Mouse (Mus musculus) urinary bladder, adult 2 months (tissue): ENCODE results near the gene N4bp2. TPM values are rescaled to one million over a fixed set of nuclear protein-coding genes. Genes with fewer than 3 reads are reported as not detected.
"Not testable (repeated sequence)": the region's sequence is repeated elsewhere in the genome, so short reads cannot be mapped to it uniquely, and the experiment has no call there.

Experiments
- DNase-seq: peaks from one replicate; pipeline ENCODE4 v3.0.0; 2022; ENCODE audit warnings: low spot score
- polyA plus RNA-seq: library from polyadenylated mRNA; depleted of rRNA; stranded (reverse); fragments of >200 nt; gene quantifications from 2 replicates; pipeline ENCODE4 v1.2.3, GENCODE M21; 2012

N4bp2 gene
- polyA plus RNA-seq, 1 experiment, result 7.9 TPM

DNA sequence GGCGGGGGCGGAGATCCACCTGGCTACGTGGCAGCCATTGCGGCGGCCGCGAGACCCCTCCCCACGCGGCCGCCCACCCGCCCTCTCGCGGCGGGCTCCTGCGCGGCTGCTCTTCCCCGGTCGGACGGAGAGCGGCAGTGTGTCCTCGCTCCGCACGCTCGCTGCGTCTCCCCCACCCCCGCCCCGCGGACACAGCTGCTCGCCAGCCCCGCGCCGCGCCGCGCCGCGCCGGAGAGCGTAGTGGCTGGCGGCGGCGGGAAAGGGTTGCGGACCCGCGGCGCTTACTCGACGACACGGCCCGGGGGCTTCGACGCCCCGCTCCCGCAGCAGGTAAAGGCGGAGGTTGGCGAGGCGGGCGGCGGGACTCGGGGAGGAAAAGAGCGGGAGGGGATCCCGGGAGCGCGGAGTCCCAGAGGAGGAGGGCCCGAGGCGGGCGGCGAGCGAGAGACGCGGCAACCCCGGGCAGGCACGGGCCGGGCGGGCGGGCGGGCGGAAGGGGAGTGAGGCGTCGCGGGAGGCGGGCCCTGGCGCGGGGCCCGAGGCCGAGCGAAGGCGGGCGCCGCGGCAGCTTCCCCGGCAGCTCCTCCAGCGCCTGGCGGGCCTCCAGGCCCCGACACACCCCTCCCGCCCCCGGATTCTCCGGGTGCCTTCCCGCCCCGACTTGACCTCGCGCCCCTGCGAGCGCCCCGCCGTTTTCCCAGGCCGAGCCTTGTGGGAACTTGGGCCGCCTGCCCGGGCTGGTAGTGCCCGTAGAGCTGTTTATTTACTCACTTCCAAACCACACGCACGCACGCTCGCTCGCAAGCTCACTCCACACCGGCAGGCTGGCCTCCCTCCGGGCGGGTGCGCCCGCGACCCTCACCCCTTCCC lies 830 bp downstream of the N4bp2 start:
- DNase-seq, result peak; percentile 83

DNA sequence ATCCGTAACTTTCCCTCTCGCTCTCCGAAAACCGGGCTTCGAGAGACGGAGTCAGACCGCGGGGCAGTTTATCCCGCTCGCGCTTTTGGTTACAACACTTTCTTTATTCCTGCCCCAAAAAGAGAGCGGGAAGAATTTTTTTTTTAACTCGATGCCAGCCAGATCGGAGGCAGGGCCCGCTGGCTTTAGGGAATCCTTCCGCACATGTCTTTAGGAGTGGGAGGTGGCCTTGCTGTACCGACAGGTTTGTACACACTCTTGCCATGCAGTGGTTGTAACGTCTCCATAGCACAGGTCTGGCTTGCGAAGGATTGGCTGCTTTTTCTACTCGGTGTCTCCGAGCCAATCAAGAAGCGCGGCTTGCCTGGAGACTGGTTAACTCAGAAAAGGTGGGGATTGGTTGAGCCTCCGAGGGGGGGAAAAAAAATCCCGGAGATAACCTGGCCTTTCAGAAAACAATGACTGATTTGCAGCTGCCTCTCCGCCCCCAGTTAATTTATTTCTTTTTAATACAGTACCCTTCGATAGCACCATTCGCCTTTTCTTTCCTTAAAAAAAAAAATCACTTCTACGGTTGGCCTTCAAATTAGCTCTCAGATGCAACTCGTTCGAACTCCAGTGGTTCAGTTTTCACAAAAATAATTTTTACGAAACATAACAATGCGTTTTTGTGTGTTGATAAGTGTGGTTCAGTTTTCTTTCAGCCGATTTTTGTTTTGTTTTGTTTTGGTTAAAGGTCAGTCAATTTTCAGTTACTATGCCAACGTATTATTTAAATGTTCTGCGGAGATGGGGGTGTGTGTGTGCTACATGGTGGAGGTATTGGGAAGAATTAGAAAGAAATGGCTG lies 1.7 kb downstream of the N4bp2 start:
- peak; percentile 54 for DNase-seq

DNA sequence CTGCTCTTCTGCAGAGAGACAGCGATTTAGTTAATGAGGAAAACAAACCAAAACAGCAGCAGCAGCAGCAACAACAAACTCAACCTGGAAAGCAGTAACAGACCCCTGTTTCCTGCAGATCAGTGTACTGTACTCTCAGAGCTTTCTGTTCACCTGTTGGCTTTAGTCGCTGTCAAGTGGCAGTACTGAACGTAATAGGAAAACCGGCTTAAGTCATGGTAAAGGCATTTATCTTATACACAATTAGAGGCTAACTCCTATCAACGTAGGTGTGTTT lies 2.3 kb downstream of the N4bp2 start:
- no peak for DNase-seq

DNA sequence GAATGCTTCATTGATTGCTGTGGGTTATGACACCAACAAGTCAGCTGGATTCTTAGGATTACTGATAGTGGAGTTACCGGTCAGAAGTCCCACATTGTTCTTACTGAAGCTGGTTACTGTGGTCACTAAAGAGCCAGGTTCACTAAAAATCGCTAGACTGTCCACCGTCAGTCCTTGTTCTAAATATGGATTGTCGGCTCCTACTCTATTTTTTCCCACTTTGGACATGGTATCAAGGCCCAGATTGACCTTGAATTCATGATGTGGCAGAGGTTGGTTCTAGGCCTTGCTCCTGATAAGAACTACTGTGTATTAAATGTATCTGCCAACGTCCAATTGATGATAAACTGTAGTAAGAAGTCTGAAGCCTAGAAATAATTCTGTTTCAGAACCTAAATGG lies 4.7 kb downstream of the N4bp2 start:
- no peak for DNase-seq

DNA sequence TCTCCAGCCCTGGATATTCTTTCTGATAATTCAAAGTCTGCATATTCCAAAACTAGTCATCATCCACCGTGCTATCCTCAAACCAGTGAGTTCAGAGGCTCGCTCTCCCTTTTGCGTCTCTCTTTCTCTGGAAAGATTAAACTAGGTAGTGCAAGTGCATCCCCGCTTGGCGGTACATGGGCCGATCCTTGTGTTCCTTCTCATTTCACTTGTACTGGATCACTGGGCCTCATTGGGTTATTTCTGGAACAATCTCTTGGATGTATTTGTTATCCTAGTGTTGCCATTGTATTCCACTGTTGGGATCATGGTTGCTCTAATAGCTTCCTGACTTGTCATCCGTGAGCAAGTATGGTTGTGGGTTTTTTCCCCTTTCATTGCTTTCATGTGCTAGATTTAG lies 6.7 kb downstream of the N4bp2 start:
- DNase-seq, result no peak

DNA sequence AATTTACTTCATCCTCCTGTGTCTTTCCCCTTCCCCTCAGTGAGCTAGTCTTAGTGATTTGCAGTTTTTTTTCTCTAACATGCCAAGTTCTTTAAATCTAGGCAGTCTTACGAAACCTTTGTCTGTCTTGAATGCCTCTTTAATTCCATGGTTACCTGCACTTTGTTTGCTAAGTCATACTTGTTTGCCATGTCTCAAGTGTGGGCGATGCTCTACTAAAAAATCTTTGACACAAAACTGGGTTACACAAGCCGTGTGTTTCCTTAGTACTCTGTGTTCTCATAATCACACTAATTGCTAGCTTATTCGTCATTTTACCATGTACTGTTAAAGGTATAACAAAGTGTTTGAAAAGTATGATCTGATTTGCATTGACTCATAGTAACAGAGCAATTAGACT lies 7.2 kb downstream of the N4bp2 start:
- no peak for DNase-seq

DNA sequence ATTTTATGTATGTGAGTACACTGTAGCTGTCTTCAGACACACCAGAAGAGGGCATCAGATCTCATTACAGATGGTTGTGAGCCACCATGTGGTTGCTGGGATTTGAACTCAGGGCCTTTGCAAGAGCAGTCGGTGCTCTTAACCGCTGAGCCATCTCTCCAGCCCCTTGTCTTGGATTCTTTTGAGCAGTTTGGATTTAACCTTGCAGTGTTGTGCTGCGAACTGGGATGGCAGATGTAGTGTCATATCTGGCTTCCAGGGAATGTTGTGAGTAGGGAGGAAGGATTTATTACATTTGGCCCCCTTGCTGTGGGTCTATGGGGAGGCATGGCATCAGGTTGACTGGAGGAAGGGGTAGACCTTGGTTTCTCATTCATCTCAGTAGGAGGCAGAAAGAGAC lies 10.6 kb downstream of the N4bp2 start:
- DNase-seq, result not testable (repeated sequence)

DNA sequence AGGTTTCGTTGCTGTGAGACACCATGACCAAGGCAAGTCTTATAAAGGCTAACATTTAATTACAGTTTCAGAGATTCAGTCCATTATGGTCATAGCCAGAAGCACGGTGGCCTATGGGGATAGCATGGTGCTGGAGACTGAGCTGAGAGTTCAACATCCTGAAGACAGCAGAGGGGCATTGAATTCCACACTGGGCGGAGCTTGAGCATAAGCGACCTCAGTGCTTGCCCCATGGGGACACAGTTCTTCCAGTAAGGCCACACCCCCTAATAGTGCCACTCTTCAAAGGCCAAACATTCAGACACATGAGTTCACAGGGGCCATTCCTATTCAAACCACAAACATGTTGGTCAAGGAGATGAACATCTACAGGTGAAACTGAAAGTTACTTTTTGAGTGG lies 12.8 kb downstream of the N4bp2 start:
- no peak for DNase-seq

DNA sequence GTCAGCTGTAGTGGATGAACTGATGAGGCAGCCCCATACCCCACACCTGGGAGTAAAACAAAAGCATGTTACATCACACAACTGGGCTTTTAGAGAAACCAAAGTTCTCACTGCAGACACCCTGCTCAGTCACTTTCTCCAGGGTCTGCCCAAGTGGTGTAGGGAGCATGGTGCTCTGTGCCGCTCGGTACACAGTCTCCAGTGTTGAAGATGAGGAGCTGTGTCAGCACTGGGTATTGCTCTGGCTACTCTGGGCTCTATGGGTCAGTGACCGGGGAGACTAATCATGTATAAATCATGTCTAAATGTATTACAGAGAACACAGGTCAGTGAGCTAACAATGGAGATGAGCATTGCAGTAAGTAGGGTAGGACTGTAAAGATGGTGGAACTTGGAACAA lies 13.6 kb downstream of the N4bp2 start:
- no peak for DNase-seq

DNA sequence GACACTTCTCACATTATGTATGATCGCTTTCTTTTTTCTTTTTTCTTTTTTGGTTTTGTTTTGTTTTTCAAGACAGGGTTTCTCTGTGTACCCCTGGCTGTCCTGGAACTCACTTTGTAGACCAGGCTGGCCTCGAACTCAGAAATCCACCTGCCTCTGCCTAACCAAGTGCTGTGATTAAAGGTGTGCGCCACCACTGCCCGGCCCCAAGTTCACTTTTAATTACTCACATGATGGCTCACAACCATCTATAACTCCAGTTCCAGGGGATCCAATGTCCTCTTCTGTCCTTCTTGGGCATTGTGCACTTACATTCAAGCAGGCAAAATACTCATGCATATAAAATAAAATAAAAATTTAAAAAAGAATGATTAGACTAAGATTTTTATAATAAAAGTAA lies 15.7 kb downstream of the N4bp2 start:
- not testable (repeated sequence) for DNase-seq

DNA sequence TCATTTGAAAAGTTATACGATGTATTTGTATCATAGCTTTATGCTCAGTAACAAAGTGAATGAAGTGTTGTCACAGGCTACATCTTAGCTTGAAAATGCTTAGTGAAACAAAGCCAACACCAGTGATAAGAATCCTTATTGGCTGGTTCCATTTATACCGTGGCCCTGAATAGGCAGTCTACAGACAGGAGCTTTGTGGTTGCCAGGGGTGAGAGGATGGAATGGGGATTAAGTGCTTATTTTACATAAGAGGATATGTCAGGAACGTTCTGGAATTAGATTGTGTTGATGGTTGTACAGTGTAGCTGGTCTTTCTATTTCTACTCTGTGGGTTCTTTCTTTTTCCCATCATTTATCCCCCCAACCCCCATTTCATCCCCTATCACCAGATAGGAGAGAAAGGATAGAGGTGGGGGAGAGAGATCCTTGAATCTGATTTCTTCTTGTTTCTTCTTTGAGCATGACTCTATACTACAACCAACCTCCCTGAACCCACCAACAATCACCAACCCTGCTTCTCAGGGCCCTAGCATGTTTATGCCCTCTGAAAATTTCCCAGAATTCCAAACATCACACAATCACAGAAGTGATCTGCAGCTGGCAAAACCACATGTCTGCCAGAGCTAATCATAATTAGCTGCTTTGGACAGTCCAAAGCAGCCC lies 16.2 kb downstream of the N4bp2 start:
- DNase-seq, result no peak

DNA sequence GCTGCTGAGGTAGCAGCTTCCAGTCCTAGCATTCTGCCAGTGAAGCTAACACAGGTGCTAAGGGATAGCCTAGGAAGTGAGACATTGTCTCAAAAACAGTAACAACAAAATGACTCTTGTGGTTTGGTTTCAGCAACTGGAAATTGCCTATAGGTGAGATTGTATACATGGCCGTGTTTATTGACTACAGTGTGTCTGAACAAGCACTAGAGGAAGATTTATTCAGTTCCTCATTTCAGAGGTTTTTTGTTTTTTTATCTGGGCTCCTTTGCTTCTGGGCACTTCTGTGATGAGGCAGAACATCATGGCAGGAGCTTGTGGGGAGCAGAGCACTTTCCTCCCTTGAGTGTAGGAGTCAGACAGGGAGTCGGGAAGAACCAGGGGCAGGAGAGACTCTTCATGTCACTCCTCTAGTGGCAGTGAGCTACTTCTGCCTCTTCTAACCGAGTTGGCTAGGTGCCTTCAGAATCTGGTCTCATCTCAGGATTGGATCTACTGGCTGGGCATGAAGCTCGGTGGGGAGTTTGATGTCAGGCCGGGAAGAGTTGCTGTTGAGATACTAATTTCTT lies 17.9 kb downstream of the N4bp2 start:
- DNase-seq, result no peak

DNA sequence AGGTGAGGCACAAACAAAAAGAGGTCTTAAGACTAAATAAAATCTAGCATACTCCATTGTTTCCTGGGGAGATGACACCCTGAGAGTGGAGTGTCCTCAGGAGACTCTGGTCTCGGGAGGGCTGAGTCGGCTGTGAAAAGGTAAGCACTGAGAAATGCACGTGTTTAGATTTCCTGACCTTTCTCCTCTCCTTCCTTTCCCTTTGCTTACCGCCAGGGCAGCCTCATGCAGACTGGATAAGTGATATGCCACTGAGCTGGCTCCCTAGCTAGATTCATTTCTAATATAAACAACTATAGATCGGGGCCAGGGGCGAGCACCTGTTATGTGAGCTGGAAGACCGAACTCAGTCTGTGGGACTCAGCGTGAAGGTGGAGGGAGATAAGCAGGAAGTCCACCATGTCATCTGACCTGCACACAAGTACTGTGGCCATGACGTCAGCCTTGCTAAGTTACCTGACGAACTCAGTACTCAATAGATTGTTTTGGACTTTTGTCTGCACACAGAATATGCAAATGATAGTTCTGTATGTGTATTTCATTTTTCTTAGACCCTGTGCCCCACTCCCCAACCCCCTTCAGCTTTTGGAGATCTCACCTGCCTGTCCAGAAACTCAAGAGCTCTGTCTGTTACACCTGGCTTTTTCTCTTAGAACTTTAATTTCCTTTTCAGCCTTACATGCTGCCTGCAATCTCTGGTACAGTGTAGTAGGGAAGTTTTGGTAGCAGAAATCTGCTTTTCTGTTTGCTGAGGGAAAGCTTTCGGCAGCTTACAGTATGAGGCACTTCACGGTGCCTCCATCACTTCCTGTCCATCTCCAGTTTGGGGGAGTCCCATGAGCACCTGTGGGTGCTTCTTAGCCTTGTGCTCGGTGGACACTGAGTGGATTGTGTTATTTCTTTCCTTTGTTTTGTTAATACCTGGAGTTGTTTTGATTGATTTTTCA lies 18.7 kb downstream of the N4bp2 start:
- DNase-seq, result no peak

DNA sequence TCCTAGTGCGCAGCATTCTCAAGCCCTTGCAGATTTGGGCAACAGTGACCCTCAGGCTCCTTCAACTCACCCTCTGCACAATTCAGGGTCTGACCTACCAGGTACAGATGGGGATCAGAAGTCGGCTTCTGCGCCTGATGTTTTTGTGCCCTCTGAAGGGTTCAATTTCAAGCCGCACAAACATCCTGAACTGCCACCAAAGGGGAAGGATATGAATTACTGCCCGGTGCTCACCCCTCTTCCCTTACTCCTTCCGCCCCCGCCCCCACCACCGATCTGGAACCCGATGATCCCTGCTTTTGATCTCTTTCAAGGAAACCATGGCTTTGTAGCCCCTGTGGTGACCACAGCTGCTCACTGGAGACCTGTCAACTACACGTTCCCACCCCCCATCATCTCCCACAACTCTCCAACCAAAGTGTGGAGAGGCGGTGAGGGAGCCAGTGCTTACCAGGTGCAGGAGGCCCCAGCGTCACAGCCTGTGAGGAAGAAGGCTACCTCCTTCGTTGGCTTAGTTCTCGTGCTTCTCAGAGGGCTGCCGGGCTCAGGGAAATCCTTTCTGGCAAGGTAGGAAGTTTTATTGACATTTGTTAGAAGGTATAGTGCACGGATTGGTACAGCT lies 27.4 kb downstream of the N4bp2 start:
- no peak for DNase-seq

DNA sequence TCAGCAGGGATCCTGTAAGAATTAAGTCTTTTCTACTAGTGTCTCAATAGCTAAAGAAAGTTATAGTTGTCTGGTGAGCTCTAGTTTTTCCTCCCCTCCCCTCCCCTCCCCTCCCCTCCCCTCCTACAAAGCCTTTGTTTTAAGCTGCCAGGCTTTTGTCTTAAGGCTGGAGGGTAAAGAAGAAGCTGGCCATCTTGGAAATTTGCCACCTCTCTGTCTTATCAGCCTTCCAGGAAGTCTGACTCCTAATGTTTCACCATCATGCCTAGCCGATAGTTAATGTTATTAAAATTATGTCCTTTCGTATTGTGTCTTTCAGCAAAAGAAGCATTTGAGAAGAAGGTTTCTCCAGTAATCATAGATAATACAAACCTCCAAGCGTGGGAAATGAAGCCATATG lies 30.9 kb downstream of the N4bp2 start:
- no peak for DNase-seq

DNA sequence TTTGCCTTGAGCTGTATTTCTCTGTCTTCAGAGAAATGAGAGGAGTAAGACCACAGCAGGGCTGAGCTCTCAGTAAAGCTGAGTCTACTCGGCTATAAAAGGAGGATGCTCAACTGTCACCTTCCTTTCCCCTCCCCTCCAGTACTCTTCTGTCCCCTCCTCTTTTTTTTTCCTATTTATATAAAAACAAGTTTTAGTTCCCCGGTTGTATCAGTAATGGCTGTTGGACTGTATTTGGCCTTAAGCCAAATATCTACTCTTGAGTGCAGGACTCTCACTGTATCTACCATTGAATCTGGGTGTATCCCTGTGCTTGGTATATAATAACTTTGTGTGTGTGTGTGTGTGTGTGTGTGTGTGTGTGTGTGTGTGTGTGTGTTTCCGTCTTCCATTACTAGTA lies 31.4 kb downstream of the N4bp2 start:
- DNase-seq, result no peak

DNA sequence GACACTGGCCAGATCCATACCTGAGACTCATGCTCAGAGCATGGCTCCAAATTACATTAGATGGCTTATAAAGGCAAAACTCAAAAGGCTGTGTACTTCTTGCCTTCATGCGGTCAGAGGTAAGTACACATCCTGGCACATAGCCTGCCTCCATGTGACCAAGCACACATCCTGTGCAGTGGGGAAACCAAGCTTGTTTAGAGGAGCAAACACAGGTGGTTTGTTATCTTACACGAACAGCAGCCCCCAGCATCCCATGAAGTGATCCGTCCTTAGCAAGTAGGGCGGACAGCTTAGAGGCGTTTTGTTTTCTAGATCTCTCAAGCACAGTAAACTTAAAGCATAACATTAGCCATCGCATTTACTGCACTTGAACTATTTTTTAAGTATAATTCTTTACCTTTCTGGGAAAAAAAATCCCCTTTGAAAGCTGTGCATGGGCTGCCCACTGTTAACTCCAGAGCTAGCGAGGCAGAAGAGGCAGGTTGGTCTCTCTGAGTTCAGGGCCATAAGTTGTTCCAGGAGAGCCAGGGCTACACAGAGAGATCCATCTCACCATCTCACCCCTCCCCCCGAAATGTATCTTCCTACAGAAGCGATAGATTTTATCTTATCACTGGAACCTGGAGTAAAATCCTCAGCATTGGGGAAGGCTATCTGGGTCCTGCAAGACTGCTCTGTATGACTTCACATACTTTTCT lies 32.1 kb downstream of the N4bp2 start:
- no peak for DNase-seq

DNA sequence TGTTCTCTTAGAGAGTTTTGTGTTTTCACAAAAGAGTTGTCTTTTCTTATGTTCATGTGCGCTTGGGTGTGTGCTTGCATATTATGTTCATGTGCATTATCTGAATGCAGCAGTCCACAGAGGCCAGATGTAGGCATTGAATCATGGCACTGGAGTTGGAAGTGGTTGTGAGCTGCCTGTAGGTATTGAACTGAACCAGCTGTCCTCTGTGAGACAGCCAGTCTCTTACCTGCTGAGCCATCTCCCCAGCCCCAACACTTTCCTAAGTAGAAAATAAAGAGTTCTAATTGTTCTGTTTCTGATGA lies 32.6 kb downstream of the N4bp2 start:
- DNase-seq, result no peak

DNA sequence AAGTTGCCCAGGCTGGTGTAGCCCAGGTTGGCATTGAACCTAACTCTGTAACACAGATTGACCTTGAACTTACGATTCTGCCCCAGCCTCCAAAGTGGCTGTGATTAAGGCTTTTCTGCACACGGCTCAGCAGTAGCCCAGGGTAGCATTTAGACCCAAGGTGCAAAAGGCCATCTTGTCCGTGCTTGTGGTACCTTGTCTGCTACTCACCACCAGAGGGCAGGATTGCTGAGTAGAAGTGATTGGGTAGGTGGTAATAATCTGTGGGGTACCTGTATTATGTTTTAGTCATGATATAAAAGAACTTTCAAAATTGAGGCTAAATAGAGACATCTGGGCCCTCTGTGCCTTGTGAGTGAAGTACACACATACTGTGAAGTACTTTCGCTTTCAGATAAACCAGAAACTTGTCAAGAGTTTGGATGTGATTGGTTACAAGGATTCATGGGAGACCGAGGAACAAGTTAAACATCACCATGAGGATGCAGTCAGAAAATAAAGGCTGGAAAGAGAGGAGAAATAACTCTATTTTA lies 60.3 kb downstream of the N4bp2 start:
- DNase-seq, result no peak

DNA sequence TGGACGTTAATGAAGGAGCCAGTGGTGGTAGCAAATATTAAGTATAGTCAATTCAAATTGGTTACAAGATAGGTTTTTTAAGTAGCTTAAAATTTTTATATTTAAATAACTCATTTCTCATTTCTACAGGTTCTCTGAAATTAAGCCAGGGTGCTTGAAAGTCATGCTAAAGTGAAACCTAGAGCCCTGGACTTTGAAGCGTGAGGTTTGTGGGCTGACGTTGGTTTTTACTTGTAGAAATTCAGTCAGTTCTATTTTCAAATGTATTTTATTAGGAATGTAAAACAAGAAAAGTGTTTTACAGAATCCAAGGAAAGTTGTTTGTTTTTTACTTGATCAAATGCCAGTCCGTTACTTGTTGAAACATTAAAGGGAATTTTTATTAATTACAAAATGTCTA lies 63.2 kb downstream of the N4bp2 start:
- no peak for DNase-seq
